Mouse (Mus musculus) B cell, adult 2 months (primary cell): ENCODE data around the gene Cox14.
"Not testable (repeated sequence)": the region's sequence is repeated elsewhere in the genome, so short reads cannot be mapped to it uniquely, and the experiment has no call there.

Source experiments
- DNase-seq, 2 experiments: peaks; one replicate each; pipeline ENCODE4 v3.0.0; 2022

The Cox14 gene

GRCm38 (mm10) chr15:99710221-99711190 is 14.9 kb upstream of the Cox14 start:
- DNase-seq: no peak

GRCm38 (mm10) chr15:99711491-99711890 is 13.9 kb upstream of the Cox14 start:
- no peak for DNase-seq

GRCm38 (mm10) chr15:99712666-99713559 is 12.5 kb upstream of the Cox14 start:
- no peak for DNase-seq

GRCm38 (mm10) chr15:99713569-99713968 is 11.8 kb upstream of the Cox14 start:
- DNase-seq: no peak

- DNase-seq: no peak
These were observed 11.2 kb upstream of the Cox14 start for GRCm38 (mm10) chr15:99714206-99714605.

GRCm38 (mm10) chr15:99714858-99715257 is 10.6 kb upstream of the Cox14 start:
- peak; percentile 77 to 78 for DNase-seq

- DNase-seq: no peak
These were observed 10.0 kb upstream of the Cox14 start for GRCm38 (mm10) chr15:99715361-99715865.

GRCm38 (mm10) chr15:99715982-99716746 is 9.3 kb upstream of the Cox14 start:
- DNase-seq: no peak

- DNase-seq: no peak
These were observed 8.6 kb upstream of the Cox14 start for GRCm38 (mm10) chr15:99716814-99717213.

GRCm38 (mm10) chr15:99717386-99718334 is 7.8 kb upstream of the Cox14 start, which contains the start of gene Gpd1:
Gene Gpd1, plus strand, starts transcription at chr15:99717515.
- no peak for DNase-seq

GRCm38 (mm10) chr15:99718461-99719021 is 6.9 kb upstream of the Cox14 start:
- no peak for DNase-seq

GRCm38 (mm10) chr15:99719865-99720264 is 5.6 kb upstream of the Cox14 start:
- no peak for DNase-seq

GRCm38 (mm10) chr15:99721921-99722743 is 3.3 kb upstream of the Cox14 start:
- DNase-seq: no peak

- DNase-seq: no peak
These were observed 2.3 kb upstream of the Cox14 start for GRCm38 (mm10) chr15:99723120-99723514.

GRCm38 (mm10) chr15:99723515-99724291 is 1.7 kb upstream of the Cox14 start:
- no peak for DNase-seq

- peak; percentile 36 to 39 for DNase-seq
These were observed 961 bp upstream of the Cox14 start for GRCm38 (mm10) chr15:99724292-99725021.

- no peak for DNase-seq
These were observed 1.1 kb downstream of the Cox14 start for GRCm38 (mm10) chr15:99726549-99726948.

- not testable (repeated sequence) for DNase-seq
These were observed 1.6 kb downstream of the Cox14 start for GRCm38 (mm10) chr15:99727039-99727438.
